Mouse (Mus musculus) hindbrain, postnatal 0 days (tissue): ENCODE measurements at regions not wholly inside any gene's neighbourhood (a gene's known extent, or its start where the extent isn't known, plus 50 kb on each side); places are given as distances from the start of the nearest gene placed in this dataset.
A peak's percentile ranks its signal among the peaks of the same experiment; 100 is the strongest.

Experiments
- ATAC-seq: fragments of 200-750 bp; cut with Nextera tagmentation; 2 replicates; pipeline ENCODE4 v1.8.0; 2017; ENCODE audit warnings: mild to moderate bottlenecking, moderate TSS enrichment, moderate library complexity
- DNase-seq: peaks from one replicate; pipeline ENCODE4 v3.0.0-alpha.2; 2015; ENCODE audit warnings: low spot score
- H3K27ac ChIP-seq: fragments of 300-500 bp; sonication (generic); 2 replicates; pipeline ENCODE4 v1.5.1; 2014; ENCODE audit warnings: mild to moderate bottlenecking
- H3K27me3 ChIP-seq: fragments of 300-500 bp; sonication (generic); 2 replicates; pipeline ENCODE4 v1.6.1; 2014; ENCODE audit warnings: low read length, mixed read lengths; ENCODE audit not compliant: insufficient read depth
- H3K36me3 ChIP-seq: fragments of 300-500 bp; sonication (generic); 2 replicates; pipeline ENCODE4 v1.6.1; 2014; ENCODE audit warnings: low read length, mixed read lengths; ENCODE audit not compliant: insufficient read depth
- H3K4me1 ChIP-seq: fragments of 300-500 bp; sonication (generic); 2 replicates; pipeline ENCODE4 v1.6.1; 2014; ENCODE audit warnings: antibody characterized with exemption, low read length, mixed read lengths; ENCODE audit not compliant: insufficient read depth
- H3K4me2 ChIP-seq: fragments of 300-500 bp; sonication (generic); 2 replicates; pipeline ENCODE4 v1.6.1; 2014; ENCODE audit warnings: low read depth, mild to moderate bottlenecking, low read length, moderate library complexity, mixed read lengths
- H3K4me3 ChIP-seq: fragments of 300-500 bp; sonication (generic); 2 replicates; pipeline ENCODE4 v1.5.1; 2014; ENCODE audit warnings: low read length
- H3K9ac ChIP-seq: fragments of 300-500 bp; sonication (generic); replicated peaks from 2 replicates; pipeline ENCODE4 v1.6.1; 2014; ENCODE audit warnings: mild to moderate bottlenecking, low read length, moderate library complexity, mixed read lengths
- H3K9me3 ChIP-seq: fragments of 300-500 bp; sonication (generic); 2 replicates; pipeline ENCODE4 v1.6.1; 2016; ENCODE audit warnings: low read length, mixed read lengths
- CTCF ChIP-seq: IDR thresholded peaks from 2 replicates; pipeline ENCODE4 v1.5.1; 2016; ENCODE audit warnings: antibody characterized with exemption, control low read depth, low read depth
- WGBS: fragments of 180-500 bp; shearing (Covaris S2); extraction: QIAGEN DNeasy Blood & Tissue Kit; methylation state at CpG from one replicate; pipeline ENCODE4 v1.1.7; 2014; 5-methylcytosine and 5-hydroxymethylcytosine counted together

- H3K36me3 ChIP-seq: no peaks in the 10 kb centered on the region
- peak overlapping the region; percentile 85 for H3K4me2 ChIP-seq
- H3K27ac ChIP-seq: peak overlapping the region; percentile 93
- peak overlapping the region; percentile 81 for H3K9ac ChIP-seq
- peak overlapping the region; percentile 57 for H3K4me3 ChIP-seq
- ATAC-seq (no peak), DNase-seq (peak; percentile 5)
- TF ChIP-seq CTCF: no peak
- 15% methylated on average over 7 of the region's 7 CpGs for WGBS
- H3K27me3 ChIP-seq: no peaks in the 10 kb centered on the region
- H3K4me1 ChIP-seq: peaks cover 23% of the 10 kb centered on the region
- H3K9me3 ChIP-seq: no peaks in the 10 kb centered on the region
Measured at GRCm38 (mm10) chr2:116974569-116975060, 96.1 kb downstream of the Tmco5 start.

- no peak for TF ChIP-seq CTCF
Measured at GRCm38 (mm10) chr2:116975091-116975600, 96.7 kb downstream of the Tmco5 start.

GRCm38 (mm10) chr2:116975601-116976431 lies 97.3 kb downstream of the Tmco5 start:
- peak overlapping the region; percentile 93 for H3K27ac ChIP-seq
- under 1% methylated on average over 47 of the region's 54 CpGs for WGBS
- H3K4me1 ChIP-seq: peaks cover 23% of the 10 kb centered on the region
- peak; percentile 94 for DNase-seq
- H3K4me3 ChIP-seq: peak overlapping the region; percentile 57
- no peaks in the 10 kb centered on the region for H3K27me3 ChIP-seq
- peak overlapping the region; percentile 85 for H3K4me2 ChIP-seq
- H3K9me3 ChIP-seq: no peaks in the 10 kb centered on the region
- peak overlapping the region; percentile 81 for H3K9ac ChIP-seq
- peak; percentile 97 for ATAC-seq
- H3K36me3 ChIP-seq: no peaks in the 10 kb centered on the region
- peak; percentile 5; the same call in 1 of the 2 replicates for TF ChIP-seq CTCF

More at GRCm38 (mm10) chr2:116975091-116975600, 96.7 kb downstream of the Tmco5 start:
- Histone ChIP-seq H3K4me3 (peak overlapping the region; percentile 57), H3K27me3 (no peaks in the 10 kb centered on the region), H3K4me2 (peak overlapping the region; percentile 85), H3K9me3 (no peaks in the 10 kb centered on the region), H3K4me1 (peaks cover 23% of the 10 kb centered on the region), H3K27ac (peak overlapping the region; percentile 93), H3K36me3 (no peaks in the 10 kb centered on the region), H3K9ac (peak overlapping the region; percentile 81)
- ATAC-seq (no peak), DNase-seq (peak; percentile 78)
- WGBS: under 1% methylated on average over 14 of the region's 14 CpGs

GRCm38 (mm10) chr2:116976432-116976750 lies 97.9 kb downstream of the Tmco5 start:
- WGBS: under 1% methylated on average over 7 of the region's 7 CpGs
- peak overlapping the region; percentile 57; the same call in 1 of the 2 replicates for H3K4me3 ChIP-seq
- H3K36me3 ChIP-seq: no peaks in the 10 kb centered on the region
- H3K4me1 ChIP-seq: peaks cover 23% of the 10 kb centered on the region
- peak; percentile 47 for DNase-seq
- H3K4me2 ChIP-seq: peak overlapping the region; percentile 85
- no peaks in the 10 kb centered on the region for H3K9me3 ChIP-seq
- no peaks in the 10 kb centered on the region for H3K27me3 ChIP-seq
- ATAC-seq: no peak
- H3K9ac ChIP-seq: no peak overlapping the region
- peak overlapping the region; percentile 93 for H3K27ac ChIP-seq
- TF ChIP-seq CTCF: no peak

GRCm38 (mm10) chr2:116976951-116977503 lies 98.5 kb downstream of the Tmco5 start:
- H3K4me1 ChIP-seq: peaks cover 21% of the 10 kb centered on the region

GRCm38 (mm10) chr2:116977771-116978600 lies 99.5 kb downstream of the Tmco5 start:
- Histone ChIP-seq H3K4me2 (no peak overlapping the region), H3K27ac (no peak overlapping the region), H3K4me1 (peaks cover 11% of the 10 kb centered on the region), H3K9me3 (no peaks in the 10 kb centered on the region), H3K9ac (no peak overlapping the region), H3K36me3 (no peaks in the 10 kb centered on the region), H3K4me3 (no peak overlapping the region), H3K27me3 (no peaks in the 10 kb centered on the region)
- WGBS: 65% methylated on average over 10 of the region's 10 CpGs
- TF ChIP-seq CTCF: no peak
- DNase-seq: no peak
- no peak for ATAC-seq

More at GRCm38 (mm10) chr2:116976951-116977503, 98.5 kb downstream of the Tmco5 start:
- DNase-seq: no peak
- no peak for ATAC-seq
- Histone ChIP-seq H3K27me3 (no peaks in the 10 kb centered on the region), H3K4me2 (0 out of 2 replicates have a peak overlapping the region, but pooled peaks have one; percentile 85), H3K9ac (no peak overlapping the region), H3K9me3 (no peaks in the 10 kb centered on the region), H3K36me3 (no peaks in the 10 kb centered on the region), H3K4me3 (no peak overlapping the region), H3K27ac (peak overlapping the region; percentile 93; the same call in 1 of the 2 replicates)
- WGBS: 15% methylated on average over 9 of the region's 9 CpGs
- TF ChIP-seq CTCF: no peak
